Mouse (Mus musculus) heart, postnatal 10 days (tissue): ENCODE results near the gene Gm43638. TPM values are rescaled to one million over a fixed set of nuclear protein-coding genes. Genes with fewer than 3 reads are reported as not detected.

Experiments
- total RNA-seq, 2 experiments: library from RNA; stranded (reverse); gene quantifications; 2 replicates each; pipeline ENCODE4 v1.2.3; 2021

The Gm43638 gene
- total RNA-seq, 2 experiments from 2014 or later, result not detected

Other genes with a start within 250 kb of the Gm43638 start
- not detected for gene Ugt2b37, start 232.0 kb downstream of the Gm43638 start, total RNA-seq
- gene Ugt2a3, start 149.6 kb downstream of the Gm43638 start, total RNA-seq, result not detected
- gene Ugt2b38, start 62.6 kb downstream of the Gm43638 start, total RNA-seq, result not detected
- gene Ugt2a2, start 4.5 kb downstream of the Gm43638 start, total RNA-seq, result not detected
- not detected for gene Ugt2a1, start 4.1 kb upstream of the Gm43638 start, total RNA-seq
- not detected for gene Sult1b1, start 51.4 kb upstream of the Gm43638 start, total RNA-seq
- not detected for gene Sult1d1, start 82.2 kb upstream of the Gm43638 start, total RNA-seq
- gene Sult1e1, start 104.8 kb upstream of the Gm43638 start, total RNA-seq, result not detected
- gene Csn1s1, start 179.4 kb upstream of the Gm43638 start, total RNA-seq, result not detected
- not detected for gene Csn2, start 212.8 kb upstream of the Gm43638 start, total RNA-seq